Mouse (Mus musculus) forebrain, embryonic 11.5 days (tissue): ENCODE measurements at regions not wholly inside any gene's neighbourhood (a gene's known extent, or its start where the extent isn't known, plus 50 kb on each side); places are given as distances from the start of the nearest gene placed in this dataset.

Source experiments
- ATAC-seq: fragments of 200-750 bp; cut with Nextera tagmentation; replicated peaks from 2 replicates; pipeline ENCODE4 v1.8.0; 2017; ENCODE audit warnings: moderate TSS enrichment; ENCODE audit not compliant: low FRiP score
- DNase-seq: peaks from one replicate; pipeline ENCODE4 v3.0.0-alpha.2; 2017; ENCODE audit warnings: low spot score
- H3K27ac ChIP-seq: fragments of 300-500 bp; sonication (generic); 2 replicates; pipeline ENCODE4 v1.5.1; 2014; ENCODE audit warnings: low read depth, low read length
- H3K27me3 ChIP-seq: fragments of 300-500 bp; sonication (generic); 2 replicates; pipeline ENCODE4 v1.6.1; 2014; ENCODE audit warnings: mild to moderate bottlenecking, low read length, mixed read lengths; ENCODE audit not compliant: control insufficient read depth, insufficient read depth
- H3K36me3 ChIP-seq: fragments of 300-500 bp; sonication (generic); 2 replicates; pipeline ENCODE4 v1.6.1; 2014; ENCODE audit warnings: mild to moderate bottlenecking, low read length, moderate library complexity, mixed read lengths; ENCODE audit not compliant: control insufficient read depth, insufficient read depth
- H3K4me1 ChIP-seq: fragments of 300-500 bp; sonication (generic); replicated peaks from 2 replicates; pipeline ENCODE4 v1.6.1; 2014; ENCODE audit warnings: low read length, mixed read lengths; ENCODE audit not compliant: control insufficient read depth, insufficient read depth
- H3K4me2 ChIP-seq: fragments of 300-500 bp; sonication (generic); 2 replicates; pipeline ENCODE4 v1.6.1; 2014; ENCODE audit warnings: low read depth, mild to moderate bottlenecking, low read length, moderate library complexity, mixed read lengths; ENCODE audit not compliant: severe bottlenecking
- H3K4me3 ChIP-seq: fragments of 300-500 bp; sonication (generic); 2 replicates; pipeline ENCODE4 v1.5.1; 2014; ENCODE audit warnings: low read depth, low read length
- H3K9ac ChIP-seq: fragments of 300-500 bp; sonication (generic); 2 replicates; pipeline ENCODE4 v1.6.1; 2014; ENCODE audit warnings: low read length
- H3K9me3 ChIP-seq: fragments of 300-500 bp; sonication (generic); 2 replicates; pipeline ENCODE4 v1.6.1; 2016; ENCODE audit warnings: low read length, mixed read lengths; ENCODE audit not compliant: control insufficient read depth
- WGBS: fragments of 180-500 bp; shearing (Covaris S2); extraction: QIAGEN DNeasy Blood & Tissue Kit; methylation state at CpG from one replicate; pipeline ENCODE4 v1.1.7; 2014; 5-methylcytosine and 5-hydroxymethylcytosine counted together

DNA sequence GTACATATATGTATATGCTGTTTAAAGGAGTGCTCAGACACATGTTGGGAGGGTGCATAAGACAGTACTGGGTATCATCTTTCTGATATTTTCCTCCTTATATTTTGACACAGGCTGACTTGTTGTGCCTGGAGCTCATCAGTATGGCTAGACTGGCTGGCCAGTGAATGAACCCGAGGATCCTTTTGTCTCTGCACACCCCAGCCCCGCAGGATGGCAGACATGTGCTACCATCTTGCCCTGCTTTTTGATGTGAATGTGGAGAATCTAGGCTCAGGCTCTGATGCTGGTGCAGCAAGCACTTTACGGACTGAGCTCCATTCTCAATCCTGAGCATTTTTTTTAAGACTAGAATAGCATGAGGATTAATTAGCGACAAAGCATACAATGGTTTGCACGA is 332.4 kb upstream of the Sox9 start:
- Histone ChIP-seq H3K4me1 (no peaks in the 10 kb centered on the region; the same call in 1 of the 2 replicates), H3K27ac (no peak overlapping the region), H3K4me3 (no peak overlapping the region), H3K9ac (no peak overlapping the region), H3K9me3 (no peaks in the 10 kb centered on the region), H3K27me3 (no peaks in the 10 kb centered on the region), H3K4me2 (no peak overlapping the region), H3K36me3 (no peaks in the 10 kb centered on the region)
- 0 out of 2 replicates have a peak, but pooled peaks have one; percentile 44 for ATAC-seq
- WGBS = 11% methylated on average over 5 of the region's 5 CpGs
- DNase-seq = peak; percentile 54

DNA sequence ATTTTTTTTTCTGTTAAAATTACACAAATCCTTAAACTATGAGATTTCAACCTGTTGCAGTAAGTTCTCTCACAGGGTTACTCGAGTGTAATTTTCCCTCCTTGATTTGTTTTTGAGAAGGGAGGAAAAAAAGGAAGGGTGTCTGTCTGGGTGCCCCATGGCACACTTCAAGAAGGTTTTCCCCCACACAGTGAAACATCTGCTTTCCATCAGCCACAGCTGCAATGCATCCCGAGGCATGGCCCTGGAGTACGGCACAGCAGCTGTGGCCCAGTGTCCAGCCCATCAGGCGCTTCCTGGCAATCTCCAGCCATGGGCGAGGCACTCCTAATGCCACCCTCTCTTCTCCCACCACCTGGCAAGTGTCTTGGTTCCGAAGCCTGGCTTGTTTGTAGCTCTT is 331.8 kb upstream of the Sox9 start:
- H3K27me3 ChIP-seq = no peaks in the 10 kb centered on the region
- H3K4me1 ChIP-seq = no peaks in the 10 kb centered on the region; the same call in 1 of the 2 replicates
- no peak overlapping the region for H3K27ac ChIP-seq
- no peak overlapping the region for H3K4me2 ChIP-seq
- no peaks in the 10 kb centered on the region for H3K36me3 ChIP-seq
- DNase-seq (peak; percentile 61), ATAC-seq (no peak)
- no peak overlapping the region for H3K9ac ChIP-seq
- 53% methylated on average over 6 of the region's 6 CpGs for WGBS
- H3K4me3 ChIP-seq = no peak overlapping the region
- no peaks in the 10 kb centered on the region for H3K9me3 ChIP-seq

DNA sequence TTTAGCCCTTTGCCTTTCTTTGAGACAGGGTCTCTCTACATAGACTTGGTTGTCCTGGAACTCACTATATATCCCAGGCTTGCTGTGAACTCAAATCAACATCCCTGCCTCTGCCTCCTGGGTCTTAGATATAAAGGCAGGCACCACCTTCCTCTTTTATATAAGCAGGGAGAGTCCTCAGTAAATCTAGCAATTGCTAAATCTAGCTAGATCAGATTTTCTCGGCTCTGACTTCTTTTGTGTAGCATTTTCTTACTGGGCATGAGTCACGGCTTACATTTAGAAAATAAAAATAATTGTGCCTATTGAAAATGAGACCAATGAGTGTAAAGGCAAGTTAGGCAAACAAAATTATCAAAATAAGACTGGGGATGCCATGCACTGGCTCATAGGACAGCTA is 323.9 kb upstream of the Sox9 start:
- H3K4me3 ChIP-seq = no peak overlapping the region
- no peaks in the 10 kb centered on the region for H3K27me3 ChIP-seq
- WGBS = 93% methylated on average over 2 of the region's 2 CpGs
- H3K4me1 ChIP-seq = no peaks in the 10 kb centered on the region
- ATAC-seq = no peak
- no peaks in the 10 kb centered on the region for H3K9me3 ChIP-seq
- H3K36me3 ChIP-seq = no peaks in the 10 kb centered on the region
- no peak for DNase-seq
- no peak overlapping the region for H3K27ac ChIP-seq
- no peak overlapping the region for H3K9ac ChIP-seq
- H3K4me2 ChIP-seq = no peak overlapping the region

DNA sequence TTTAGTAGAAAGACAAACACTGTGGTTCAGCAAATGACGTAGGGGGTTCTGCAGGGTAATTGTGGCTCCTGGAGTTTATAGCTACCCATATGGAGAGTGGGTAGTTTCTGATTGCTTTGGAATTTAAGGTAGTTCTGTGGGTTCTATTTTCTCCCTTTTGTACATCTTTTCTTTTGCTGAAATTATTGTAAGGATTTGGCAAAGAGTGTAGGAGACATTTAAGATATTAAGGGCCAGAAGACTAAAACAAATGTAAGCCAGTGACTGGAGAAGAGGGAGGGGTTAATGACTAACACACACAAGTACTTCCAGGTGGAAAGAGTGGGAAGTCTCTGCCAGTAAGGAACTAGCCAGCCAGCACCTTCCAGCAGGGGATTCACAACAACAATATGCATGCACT is 318.9 kb upstream of the Sox9 start:
- 75% methylated on average over 1 of the region's 1 CpGs for WGBS
- H3K4me1 ChIP-seq = no peaks in the 10 kb centered on the region
- no peaks in the 10 kb centered on the region for H3K36me3 ChIP-seq
- no peak overlapping the region for H3K4me2 ChIP-seq
- no peak overlapping the region for H3K9ac ChIP-seq
- no peak overlapping the region for H3K4me3 ChIP-seq
- no peak for DNase-seq
- no peaks in the 10 kb centered on the region for H3K27me3 ChIP-seq
- H3K27ac ChIP-seq = no peak overlapping the region
- no peak for ATAC-seq
- no peaks in the 10 kb centered on the region for H3K9me3 ChIP-seq

DNA sequence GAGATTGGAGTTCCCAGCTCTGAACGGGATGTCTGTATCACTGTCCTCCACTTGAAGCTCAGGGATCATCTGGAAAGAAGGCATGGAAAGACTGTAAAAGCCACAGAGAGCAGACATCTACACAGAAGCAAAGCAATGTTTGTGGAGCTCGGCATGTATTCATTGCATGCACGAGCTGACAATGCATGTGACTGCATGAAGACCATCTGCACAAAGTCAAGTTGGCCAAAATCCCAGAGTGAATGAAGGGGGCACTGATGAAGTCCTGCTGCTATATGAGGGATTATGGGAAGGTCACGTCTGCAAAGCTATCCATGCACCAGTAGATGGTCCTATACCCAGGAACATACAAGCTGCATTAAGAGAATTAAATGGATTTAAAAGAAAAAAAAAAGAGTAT is 317.6 kb upstream of the Sox9 start:
- WGBS = 88% methylated on average over 4 of the region's 4 CpGs

DNA sequence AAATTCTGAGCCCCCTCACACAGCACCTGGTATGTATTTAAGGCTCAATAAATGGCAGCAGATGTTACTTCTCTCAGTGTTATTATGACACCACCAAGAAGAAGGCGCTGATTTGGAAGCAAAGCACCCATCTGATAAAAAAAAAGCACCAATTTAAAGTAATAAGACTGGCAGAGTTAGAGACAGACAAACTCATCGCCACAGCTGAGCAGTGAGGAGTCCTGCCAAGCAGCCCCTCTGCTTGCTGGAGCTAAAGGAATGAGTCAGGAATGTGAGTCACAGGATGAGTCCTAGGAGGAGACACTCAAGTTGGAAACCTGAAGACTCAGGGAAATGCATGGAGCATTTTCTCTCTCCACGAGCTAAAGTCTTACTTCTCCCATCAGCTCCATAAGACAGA is 311.7 kb upstream of the Sox9 start:
- H3K4me1 ChIP-seq = no peaks in the 10 kb centered on the region

More for the DNA sequence above, 317.6 kb upstream of the Sox9 start:
- Histone ChIP-seq H3K4me2 (no peak overlapping the region), H3K27ac (no peak overlapping the region), H3K9me3 (no peaks in the 10 kb centered on the region), H3K27me3 (no peaks in the 10 kb centered on the region), H3K36me3 (no peaks in the 10 kb centered on the region), H3K9ac (no peak overlapping the region), H3K4me1 (no peaks in the 10 kb centered on the region), H3K4me3 (no peak overlapping the region)
- ATAC-seq (no peak), DNase-seq (no peak)

DNA sequence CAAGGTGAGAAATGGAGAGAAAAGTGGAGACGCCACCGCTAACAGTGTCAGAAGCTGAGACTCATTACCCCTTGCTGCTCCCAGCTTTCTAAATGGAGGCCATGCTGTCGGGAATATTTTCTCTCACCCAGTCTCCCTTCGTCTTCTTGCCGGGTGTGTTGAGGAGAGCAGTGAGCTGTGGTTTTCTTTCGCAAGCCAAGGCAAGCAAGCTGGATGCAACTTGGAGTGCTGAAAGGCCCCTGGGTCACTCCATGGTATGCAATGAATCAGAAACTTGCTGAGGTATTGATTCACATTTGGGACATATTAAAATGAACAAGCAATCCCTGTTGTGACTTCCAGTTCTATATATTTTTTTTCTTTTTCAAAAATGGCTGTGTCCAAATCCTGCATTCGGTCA is 308.8 kb upstream of the Sox9 start:
- no peaks in the 10 kb centered on the region for H3K4me1 ChIP-seq
- H3K9ac ChIP-seq = no peak overlapping the region
- WGBS = 82% methylated on average over 7 of the region's 7 CpGs
- no peak for DNase-seq
- H3K27me3 ChIP-seq = no peaks in the 10 kb centered on the region
- no peaks in the 10 kb centered on the region for H3K9me3 ChIP-seq
- no peak overlapping the region for H3K4me2 ChIP-seq
- H3K36me3 ChIP-seq = no peaks in the 10 kb centered on the region
- ATAC-seq = no peak
- no peak overlapping the region for H3K27ac ChIP-seq
- no peak overlapping the region for H3K4me3 ChIP-seq

More for the DNA sequence above, 311.7 kb upstream of the Sox9 start:
- H3K9me3 ChIP-seq = no peaks in the 10 kb centered on the region
- H3K4me2 ChIP-seq = no peak overlapping the region
- no peak overlapping the region for H3K9ac ChIP-seq
- DNase-seq = no peak
- no peak for ATAC-seq
- H3K36me3 ChIP-seq = no peaks in the 10 kb centered on the region
- H3K27me3 ChIP-seq = no peaks in the 10 kb centered on the region
- no peak overlapping the region for H3K27ac ChIP-seq
- WGBS = 74% methylated on average over 3 of the region's 3 CpGs
- no peak overlapping the region for H3K4me3 ChIP-seq

DNA sequence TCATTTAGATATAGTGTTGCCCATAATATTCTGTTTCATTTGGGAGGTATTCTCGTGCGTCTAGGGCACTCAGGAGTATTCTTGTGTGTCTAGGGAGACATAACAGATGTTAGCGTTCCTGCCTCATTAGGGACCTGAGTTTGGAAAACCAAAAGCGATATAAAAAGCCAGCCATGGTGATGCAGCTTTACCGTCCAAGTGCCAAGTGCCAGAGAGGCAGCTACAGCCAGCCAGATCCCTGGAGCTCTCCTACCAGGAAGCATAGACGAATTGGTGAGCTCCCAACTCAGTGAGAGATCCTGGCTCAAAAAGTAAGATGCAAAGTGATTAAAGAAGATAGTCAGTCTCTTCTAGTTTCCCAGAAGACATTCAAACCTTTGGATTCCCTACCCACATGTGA is 308.3 kb upstream of the Sox9 start:
- no peaks in the 10 kb centered on the region for H3K36me3 ChIP-seq
- no peaks in the 10 kb centered on the region for H3K4me1 ChIP-seq
- no peak overlapping the region for H3K4me2 ChIP-seq
- no peak overlapping the region for H3K4me3 ChIP-seq
- no peak overlapping the region for H3K27ac ChIP-seq
- H3K9ac ChIP-seq = no peak overlapping the region
- H3K9me3 ChIP-seq = no peaks in the 10 kb centered on the region
- ATAC-seq = no peak
- DNase-seq = no peak
- 89% methylated on average over 6 of the region's 6 CpGs for WGBS
- no peaks in the 10 kb centered on the region for H3K27me3 ChIP-seq

DNA sequence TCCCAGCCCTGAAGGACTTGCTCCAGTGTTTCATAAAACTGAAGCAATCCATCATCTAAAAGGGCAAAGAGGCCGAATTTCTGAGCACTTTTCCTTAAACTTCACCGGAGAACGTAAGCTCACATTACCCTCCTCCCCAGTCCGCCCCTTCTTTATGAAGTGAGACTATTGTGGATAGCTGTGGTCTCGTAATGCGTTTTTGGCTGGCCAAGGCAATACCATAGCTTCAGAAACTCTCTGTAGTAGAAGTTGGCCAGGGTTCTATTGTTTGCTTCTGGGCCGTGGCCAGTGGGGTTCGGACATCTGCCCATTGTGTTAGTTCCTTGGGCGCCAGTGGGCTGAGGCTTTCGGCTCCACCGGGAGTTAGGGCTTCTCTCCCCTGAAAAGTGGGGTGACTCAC is 301.7 kb upstream of the Sox9 start:
- Histone ChIP-seq H3K4me2 (no peak overlapping the region), H3K4me1 (no peaks in the 10 kb centered on the region), H3K9me3 (no peaks in the 10 kb centered on the region), H3K36me3 (no peaks in the 10 kb centered on the region), H3K27me3 (no peaks in the 10 kb centered on the region), H3K4me3 (no peak overlapping the region), H3K9ac (no peak overlapping the region), H3K27ac (no peak overlapping the region)
- ATAC-seq (no peak), DNase-seq (no peak)
- 85% methylated on average over 11 of the region's 11 CpGs for WGBS
